Mouse (Mus musculus): ENCODE measurements at regions not wholly inside any gene's neighbourhood (a gene's known extent, or its start where the extent isn't known, plus 50 kb on each side); places are given as distances from the start of the nearest gene placed in this dataset.
A peak's percentile ranks its signal among the peaks of the same experiment; 100 is the strongest.

DNA sequence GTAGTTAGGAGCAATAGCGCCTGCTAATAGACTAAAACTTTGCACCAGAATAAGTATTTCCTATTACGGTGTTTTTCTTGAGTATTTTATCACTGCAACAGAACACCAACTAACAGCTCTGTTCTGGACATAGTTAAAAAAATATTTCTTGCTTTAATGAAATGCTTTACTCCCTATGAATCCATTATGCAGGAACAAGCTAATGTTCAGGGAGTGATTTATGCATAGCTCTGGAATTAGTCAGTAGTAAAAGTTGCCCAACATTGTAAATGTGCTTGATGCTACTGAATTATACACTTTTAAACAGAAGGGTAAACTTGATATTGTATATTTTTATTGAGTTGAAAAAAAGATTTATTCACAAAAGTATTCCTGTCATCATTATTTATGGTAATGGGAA, 264.6 kb downstream of the Mreg start:
- DNase-seq (ENCODE audit: low read depth), result no peak

DNA sequence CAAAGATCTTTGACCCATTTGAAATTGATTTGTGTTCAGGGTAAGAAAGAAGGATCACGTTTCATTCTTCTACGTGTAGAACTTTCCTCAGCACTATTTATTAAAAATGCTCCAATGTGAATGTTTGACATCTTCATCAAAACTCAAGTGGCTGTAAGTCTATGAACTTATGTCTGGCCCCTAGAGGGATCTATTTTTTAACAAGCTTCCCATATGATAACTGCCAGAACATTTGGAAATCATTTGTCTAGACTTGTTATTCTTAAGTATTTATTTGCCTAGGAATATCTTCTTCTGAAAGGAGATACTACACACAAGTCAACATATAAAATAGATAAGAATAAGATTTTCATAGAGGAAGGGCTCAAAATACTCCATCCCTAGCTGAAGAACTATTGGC, 265.2 kb downstream of the Mreg start:
- DNase-seq (ENCODE audit: low read depth), result peak; percentile 63

DNA sequence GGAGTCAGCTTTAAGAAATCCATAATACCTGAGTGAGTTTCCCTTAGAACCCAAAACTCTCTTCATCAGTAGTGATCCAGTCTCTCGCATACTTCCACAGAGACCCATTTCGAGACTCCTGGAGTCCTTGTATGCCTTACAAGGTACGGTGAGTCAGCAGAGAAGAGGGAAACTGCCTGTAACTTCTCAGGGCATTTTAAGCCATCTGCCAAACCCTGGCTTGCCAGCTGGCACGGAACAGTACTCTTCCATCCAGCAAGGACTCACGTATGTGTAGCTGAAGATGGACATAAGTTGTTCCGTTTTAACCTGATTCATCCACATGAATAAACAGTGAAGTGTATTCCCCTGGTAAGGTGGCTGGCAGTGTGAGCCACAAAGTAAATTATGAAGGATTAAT, 267.0 kb downstream of the Mreg start:
- DNase-seq (ENCODE audit: low read depth), result peak; percentile 94

DNA sequence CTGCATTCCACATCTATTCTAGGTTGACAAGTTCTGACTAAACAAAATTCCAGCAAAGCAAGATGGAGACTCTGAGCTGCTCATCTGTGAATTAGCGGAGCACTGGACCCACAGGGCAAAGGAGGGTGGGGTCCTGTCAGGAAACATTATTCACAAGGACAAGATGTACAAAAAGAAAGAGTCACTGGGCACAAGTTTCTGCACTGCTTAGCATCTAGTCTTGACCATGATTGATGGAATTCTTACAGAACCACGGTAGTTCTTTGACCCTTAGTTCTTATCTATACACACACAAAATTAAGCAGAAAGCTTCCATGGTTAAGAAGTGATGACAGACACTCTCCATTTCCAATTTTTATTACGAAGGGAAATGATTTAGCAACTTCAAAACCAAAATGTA, 267.6 kb downstream of the Mreg start:
- peak; percentile 65 for DNase-seq (ENCODE audit: low read depth)

DNA sequence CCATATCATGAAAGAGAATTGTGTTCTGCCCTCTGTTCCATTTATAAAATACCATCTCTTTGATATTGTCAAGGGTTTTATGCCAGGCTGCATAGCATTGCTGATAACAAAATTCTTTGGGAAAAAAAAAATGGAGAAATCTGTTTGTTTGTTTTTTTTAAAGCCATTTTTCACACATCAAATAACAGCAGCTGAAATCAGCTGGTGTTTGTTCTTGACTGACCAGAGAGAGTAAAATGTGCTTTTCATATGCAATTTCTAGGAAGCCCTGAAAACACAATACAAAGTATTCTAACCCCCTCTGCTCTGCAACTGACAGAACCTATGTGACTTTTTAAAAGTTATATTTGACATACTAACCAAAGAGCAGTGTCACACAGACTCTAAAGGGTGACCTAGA, 270.0 kb downstream of the Mreg start:
- DNase-seq (ENCODE audit: low read depth), result no peak

DNA sequence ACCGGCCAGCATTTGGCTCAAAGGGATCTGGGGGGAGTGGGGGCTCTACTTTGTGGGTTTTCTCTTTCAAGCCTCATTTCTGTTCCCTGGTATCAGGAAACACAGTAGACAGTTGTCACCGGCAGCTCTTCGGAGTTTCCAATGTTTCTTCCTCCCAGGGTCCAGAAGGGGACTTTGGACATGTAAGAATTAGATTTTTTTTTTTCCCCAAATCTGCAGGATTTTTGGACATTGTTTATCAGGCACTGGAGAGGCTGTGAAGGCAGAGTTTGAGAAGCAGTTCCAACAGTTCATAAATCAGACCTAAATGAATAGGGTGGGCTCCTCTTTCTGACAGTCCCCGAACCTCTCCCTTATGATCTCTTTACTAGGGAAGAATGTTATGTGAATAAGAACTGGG, 270.4 kb downstream of the Mreg start:
- no peak for DNase-seq (ENCODE audit: low read depth)

DNA sequence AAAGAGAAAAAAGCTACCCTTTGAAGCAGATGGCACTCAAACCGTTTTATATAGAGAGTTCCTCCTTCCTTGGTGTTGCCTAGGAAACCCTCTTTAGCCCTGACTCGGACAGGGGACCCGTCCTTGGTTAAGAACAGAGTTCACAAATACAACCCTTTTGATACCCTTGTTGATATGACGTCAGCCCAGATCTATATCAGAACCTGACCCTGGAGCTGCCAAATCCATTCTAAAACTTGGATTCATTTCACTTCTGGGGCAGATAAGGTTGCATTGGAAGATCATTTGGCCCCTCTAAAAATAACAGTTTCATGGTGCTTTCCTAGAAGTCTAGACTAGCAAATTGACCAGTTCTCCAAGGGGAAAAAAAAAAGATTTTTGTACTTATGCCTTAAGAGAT, 271.2 kb downstream of the Mreg start:
- DNase-seq (ENCODE audit: low read depth), result no peak

DNA sequence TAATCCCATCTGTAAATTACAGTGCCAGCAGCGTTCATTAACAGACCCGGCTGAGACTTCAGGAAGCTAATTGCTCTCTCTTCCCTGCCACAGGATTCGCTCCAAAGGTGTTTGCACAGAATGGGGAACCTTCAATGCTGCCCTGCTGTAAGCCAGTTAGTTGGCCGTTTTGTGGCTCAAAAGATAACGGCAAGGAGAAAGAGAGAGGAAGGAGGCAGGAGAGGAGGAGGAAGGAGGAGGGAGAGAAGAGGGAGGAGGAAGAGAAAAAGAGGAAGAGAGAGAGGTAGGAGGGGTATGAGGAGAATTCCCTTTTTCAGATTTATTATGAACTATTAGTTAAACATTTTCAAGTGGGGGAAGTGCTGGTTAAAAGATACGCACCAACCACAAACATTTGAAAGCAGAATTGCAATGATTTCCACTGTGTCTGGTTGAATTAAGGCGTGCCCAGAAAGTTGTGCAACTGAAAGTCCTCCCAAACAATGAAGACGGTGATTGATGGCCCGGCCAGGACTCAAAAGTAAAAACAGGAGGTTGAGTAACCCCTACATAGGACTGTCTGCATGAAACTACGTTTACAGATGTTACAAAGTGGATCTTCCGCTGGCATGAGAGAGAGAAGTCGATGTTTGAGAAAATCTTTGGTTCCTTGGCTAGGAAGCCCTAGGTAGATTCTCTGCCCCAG, 273.6 kb downstream of the Mreg start:
- peak; percentile 92 for DNase-seq (ENCODE audit: low read depth)

DNA sequence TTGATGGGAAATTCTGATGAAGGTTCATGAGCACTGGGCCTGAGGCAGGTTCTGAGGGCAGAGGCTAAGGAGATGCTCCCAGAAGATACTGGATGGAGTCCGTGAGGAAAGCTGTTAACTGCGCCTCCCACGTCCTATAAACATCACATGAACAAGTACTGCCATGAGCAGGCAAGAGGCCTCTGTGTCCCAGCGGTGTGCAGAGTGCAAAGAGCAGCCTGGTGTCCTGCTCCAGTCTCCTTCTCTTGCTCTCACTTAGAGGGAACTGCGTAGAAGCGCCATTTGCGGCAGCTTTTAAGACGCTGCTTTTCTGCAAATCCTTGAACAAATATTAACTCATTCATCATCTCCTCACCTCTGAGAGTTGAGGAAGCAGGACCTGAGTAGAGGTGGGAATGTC, 274.2 kb downstream of the Mreg start:
- no peak for DNase-seq (ENCODE audit: low read depth)

DNA sequence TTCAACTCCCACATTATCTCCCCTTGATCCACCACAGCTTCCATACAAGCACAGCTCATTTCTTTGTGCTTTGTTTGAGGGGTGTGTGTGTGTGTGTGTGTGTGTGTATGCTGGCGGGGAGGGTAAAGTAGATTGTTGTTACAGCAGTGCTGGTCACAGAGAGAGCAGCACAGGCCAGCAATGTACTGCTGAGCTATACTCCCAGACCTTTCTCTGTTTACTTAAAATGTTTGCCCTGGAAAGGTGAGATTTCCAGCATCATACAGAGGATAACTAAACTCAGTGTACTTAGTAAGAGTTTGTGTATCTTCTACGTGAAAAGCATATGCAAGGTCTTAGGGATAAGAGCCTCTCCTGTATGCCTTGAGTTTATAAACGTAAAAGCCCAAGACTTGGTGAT, 274.9 kb downstream of the Mreg start:
- DNase-seq (ENCODE audit: low read depth), result no peak

DNA sequence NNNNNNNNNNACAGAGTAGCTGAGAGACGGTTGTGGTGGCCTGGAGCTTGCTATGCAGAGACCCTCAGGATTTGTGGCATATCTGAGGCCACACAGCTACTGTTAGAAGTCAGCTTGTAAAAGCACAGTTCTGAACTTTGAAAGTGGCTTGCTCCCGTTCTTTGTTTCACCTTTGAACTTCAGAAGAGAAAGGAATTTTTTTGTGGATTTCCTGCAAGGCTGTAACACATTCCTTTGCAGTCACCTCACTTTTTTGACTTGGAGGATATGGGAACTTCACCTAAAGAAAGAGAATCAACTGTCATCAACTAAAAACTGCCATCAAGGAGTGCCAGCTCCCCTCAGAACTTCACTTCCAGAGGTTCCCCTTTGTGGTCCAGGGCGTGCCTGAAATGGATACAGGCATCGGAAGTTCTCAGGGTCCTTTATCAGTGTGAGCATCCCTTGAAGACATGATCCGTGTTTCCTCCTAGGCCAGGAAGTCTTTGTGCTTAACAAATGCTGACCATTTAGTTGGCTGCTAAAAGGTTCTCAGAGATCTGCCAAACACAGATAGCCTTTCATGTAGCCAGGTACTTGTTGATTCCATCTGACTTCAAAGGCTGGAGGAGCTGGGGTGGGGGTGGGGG, 275.5 kb downstream of the Mreg start:
- no peak for DNase-seq (ENCODE audit: low read depth)

DNA sequence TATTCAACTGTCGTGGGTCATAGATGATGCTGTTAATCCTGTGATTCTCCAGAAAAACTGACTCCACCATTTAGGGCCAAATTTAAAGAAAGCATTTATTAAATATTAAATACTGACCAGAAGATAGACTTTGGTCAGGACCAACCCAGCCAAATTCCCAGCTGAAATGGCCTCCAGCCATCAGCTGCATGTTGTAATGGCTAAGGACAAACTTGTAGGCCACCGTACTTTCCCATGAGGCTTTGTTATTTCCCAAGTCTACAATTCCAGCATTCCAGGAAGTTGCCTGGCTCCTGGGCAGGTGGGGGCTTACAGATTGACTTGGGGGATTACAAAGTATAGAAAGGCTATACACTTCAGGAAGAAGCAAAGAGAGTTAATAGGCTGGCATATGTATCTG, 272.5 kb upstream of the Fn1 start:
- no peak for DNase-seq (ENCODE audit: low read depth)

DNA sequence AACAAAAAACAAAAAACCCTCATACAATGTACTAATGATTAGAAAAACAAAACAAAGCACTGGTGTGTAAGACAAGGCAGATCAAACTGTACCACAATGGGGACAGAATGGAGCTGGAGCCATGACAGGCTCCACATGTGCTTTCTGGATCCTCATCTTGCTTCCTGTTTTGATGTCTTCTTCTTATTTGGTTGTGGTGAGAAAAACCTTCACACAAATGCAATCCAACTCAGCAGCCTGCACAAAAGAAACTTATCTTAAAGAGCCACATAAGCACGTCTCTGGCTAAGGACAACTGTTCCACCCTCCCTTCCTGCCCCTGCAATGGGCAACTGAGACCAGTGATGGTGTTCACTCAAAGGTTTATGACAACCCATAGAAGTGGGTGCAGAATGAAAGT, 271.9 kb upstream of the Fn1 start:
- DNase-seq (ENCODE audit: low read depth), result no peak

DNA sequence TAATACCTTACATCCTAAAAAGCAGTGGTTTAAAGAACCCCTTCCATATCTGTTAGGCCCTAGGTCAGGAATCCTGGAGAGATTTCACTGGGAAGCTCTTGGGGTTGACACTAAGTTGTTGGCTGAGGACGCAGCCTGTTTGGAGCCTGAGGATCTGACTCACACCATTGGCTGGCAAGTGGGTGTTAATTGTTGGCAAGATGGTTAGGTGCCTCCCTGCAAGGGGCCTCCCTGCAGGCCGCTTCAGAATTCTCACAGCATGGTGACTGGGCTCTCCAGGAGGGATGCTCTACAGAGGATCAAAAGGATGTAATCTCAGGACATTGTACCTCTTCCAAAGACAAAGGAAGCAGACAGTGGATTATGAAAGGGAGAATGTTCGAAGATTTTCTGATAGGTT, 270.7 kb upstream of the Fn1 start:
- peak; percentile 81 for DNase-seq (ENCODE audit: low read depth)

DNA sequence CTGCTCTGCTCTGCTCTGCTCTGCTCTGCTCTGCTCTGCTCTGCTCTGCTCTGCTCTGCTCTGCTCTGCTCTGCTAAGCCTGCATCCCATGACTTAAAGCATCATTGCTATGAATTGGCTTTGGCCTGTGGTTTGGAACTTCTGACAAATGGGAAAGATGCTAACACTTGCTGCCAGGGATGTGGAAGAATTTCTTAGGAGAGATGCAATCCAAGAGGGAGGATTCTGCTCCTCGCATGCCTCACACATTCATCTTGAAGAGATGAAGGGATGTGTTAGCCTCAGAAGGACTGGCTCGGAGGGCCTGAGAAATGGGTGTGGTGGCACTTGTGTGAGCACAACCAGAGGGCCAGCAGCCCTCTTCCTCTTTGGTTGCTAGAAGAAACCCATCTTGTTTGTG, 268.5 kb upstream of the Fn1 start:
- DNase-seq (ENCODE audit: low read depth), result peak; percentile 70

DNA sequence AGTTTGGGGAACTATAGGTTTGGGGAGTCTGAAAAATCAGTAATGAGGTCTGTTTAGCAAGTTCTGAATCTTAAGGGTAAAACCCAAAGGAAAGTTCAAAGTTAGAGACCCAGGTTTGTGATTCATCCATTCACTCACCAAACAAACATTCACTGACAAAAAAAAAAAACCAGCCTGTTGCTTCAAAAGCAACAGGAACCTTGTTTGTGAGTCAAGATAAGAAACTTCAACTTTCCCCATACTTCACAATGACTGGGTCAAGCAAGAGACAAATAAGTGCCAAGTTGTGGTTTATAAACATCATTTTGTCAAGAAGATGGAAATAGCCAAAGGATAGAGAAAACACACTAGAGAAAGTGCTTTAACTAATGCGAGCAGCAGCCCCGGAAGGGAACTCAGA, 266.9 kb upstream of the Fn1 start:
- peak; percentile 60 for DNase-seq (ENCODE audit: low read depth)

DNA sequence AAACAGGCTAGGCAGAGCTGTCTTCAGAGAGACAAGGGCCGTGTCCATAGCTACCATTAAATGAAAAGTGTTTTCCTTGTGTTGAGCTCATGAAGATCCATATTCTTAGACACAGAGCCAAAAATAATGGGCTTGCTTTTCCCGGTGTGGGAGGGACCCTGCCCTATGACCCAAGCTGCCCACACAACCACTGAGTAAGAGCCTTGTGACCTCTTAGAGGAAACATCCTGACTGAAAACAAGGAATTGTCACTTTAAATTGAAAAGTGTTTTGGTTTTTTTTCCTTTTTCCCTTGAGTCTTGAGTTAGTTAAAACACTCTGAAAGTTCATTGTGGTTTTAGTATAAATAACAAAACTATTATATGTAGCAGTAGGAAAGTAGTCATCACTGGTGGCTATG, 264.0 kb upstream of the Fn1 start:
- peak; percentile 80 for DNase-seq (ENCODE audit: low read depth)

DNA sequence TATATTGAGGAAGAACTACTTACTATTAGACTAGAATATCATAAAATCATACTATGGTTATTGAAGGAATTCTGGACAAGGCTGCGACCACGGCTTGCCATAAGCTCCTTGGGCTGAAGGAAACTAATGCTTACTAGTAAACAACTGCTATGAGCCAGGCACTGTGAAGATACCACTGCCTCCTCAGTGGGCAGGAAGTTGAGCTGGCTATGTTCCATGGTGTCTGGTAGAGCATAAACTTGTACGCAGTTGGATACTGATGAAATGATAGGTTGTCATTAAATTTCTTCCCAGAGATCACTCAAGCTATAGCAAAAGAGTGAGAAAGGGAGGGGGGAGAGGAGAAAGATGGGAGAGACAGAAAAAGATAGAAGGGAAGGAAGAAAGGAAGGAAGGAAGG, 261.4 kb upstream of the Fn1 start:
- no peak for DNase-seq (ENCODE audit: low read depth)

DNA sequence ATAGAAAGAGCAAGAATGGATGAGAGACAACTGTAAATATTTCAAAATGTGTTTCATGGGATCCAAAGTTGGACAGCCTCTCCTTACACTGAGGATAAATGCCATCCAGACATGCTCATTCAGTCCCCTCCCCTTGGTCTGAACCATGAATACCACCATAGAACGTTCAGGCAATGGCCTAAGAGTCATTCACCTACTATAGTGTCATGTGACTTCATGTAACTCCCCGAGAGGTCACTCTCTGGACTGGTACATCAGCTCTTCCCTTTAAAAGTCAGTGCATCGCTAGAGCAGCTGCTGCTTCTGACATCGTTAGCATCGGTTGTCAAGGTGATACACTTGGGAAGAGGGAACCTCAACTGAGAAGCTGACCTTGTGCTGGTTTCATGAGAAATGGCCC, 260.2 kb upstream of the Fn1 start:
- peak; percentile 75 for DNase-seq (ENCODE audit: low read depth)

DNA sequence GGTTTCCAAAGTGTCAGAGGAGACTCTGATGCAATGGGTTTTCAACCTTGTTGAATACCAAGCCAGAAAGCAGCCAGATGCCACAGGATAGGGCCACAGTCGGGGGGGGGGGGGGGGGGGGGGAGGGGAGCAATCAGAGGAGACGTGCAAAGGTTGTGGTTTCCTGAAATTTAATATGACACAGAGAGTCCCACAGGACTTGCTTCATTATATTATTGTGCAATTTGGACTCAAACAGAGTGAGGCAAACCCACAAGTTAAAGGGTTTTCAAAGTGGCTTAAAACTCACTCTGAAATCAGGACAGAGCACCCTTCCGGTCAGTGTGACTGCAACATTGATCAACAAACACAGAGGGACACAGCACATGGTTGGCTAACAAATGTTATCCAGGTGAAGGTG, 259.4 kb upstream of the Fn1 start:
- peak; percentile 82 for DNase-seq (ENCODE audit: low read depth)

DNA sequence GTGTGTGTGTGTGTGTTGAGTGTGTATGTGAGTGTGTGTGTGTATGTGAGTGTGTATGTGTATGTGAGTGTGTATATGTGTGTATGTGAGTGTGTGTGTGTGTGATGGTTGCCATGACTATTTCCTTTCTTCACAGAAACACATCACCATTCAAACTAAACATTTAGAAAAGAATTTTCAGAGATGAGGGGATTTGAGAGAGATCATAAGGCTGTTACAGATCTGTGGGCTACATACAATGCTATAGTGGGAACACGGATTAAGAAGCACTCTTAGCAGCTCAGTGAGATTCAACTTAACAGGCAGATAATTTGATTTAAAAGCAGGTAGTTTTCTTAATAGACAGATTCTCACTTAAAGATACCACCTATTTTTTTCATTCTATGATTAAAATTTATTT, 257.1 kb upstream of the Fn1 start:
- DNase-seq (ENCODE audit: low read depth), result no peak

DNA sequence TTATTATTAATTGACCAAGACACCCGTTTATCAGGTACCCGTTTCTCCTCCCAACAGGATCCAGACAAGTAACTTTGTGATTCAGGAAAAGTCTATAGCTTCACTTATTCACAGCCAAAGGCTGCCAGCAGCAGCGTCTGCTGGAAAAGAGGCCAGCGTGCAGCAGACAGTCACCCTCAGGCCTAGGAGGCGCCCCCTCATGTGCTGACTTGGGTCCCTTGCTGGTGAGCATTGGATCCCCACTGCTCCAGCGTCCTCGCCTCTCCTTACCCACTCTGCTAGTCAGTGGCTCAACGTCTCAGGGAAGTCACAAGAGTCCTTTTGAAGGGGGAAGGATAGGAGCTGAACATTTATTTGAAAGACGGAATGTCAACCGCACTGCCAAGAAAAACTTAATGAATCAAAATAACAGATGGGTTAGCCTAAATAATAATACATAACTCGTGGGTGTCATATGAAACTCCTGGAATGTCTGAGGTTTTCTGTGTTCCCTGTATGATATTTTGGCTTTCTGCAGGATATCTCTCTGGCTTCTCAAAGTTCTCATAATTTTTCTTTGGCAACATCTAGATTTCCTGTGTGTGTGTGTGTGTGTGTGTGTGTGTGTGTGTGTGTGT, 256.6 kb upstream of the Fn1 start:
- DNase-seq (ENCODE audit: low read depth), result peak; percentile 82

DNA sequence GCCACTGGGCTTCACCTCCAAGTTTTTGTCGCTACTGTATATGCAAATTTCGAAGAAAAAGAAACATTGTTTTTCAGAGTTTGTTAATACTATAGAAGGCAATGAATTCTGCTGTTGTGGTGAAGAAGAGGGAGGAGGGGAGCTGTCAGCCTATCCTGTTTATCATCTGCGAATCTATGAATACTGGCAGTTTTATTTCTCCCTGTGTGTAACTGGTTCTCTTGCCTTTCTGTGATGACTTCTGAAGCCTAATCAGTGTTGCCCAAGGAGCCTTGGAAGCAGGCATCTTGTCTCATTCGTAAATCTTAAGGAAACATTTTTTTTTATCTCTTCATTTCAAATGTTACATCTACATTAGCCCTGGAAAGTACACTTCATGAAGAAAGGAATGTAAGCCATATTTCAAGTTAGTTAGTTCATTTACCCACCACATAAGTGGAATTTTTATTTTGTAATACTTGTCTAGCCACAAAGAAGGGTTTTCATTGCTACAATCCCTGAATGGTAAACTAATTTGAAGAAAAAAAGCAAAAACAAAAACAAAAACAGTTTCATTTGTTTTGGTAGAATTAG, 251.5 kb upstream of the Fn1 start:
- DNase-seq (ENCODE audit: low read depth), result peak; percentile 72
